Mouse (Mus musculus) kidney, postnatal 4 days (tissue): Measurements from ENCODE around the gene Nlrp1a.
A peak's percentile ranks its signal among the peaks of the same experiment; 100 is the strongest.

Experiments used
- DNase-seq, 2 experiments: peaks; one replicate each; pipeline ENCODE4 v3.0.0; 2021; ENCODE audit warnings: mixed read lengths in 2 of 2

The Nlrp1a gene

GRCm38 (mm10) chr11:71144661-71145060 lies at the start of gene Nlrp1a:
Nlrp1a (minus strand) TSS chr11:71144704.
- DNase-seq = peak in 1 of 2 experiments; percentile 11

- DNase-seq = no peak
Measured at GRCm38 (mm10) chr11:71169633-71170032, 25.1 kb upstream of the Nlrp1a start.

GRCm38 (mm10) chr11:71164139-71164538 lies 19.6 kb upstream of the Nlrp1a start:
- no peak for DNase-seq

- DNase-seq = no peak
Measured at GRCm38 (mm10) chr11:71159439-71160136, 15.1 kb upstream of the Nlrp1a start.

GRCm38 (mm10) chr11:71155272-71155671 lies 10.8 kb upstream of the Nlrp1a start:
- DNase-seq = no peak

GRCm38 (mm10) chr11:71142031-71142430 lies 2.5 kb downstream of the Nlrp1a start:
- no peak for DNase-seq

GRCm38 (mm10) chr11:71107128-71107527 lies 37.4 kb downstream of the Nlrp1a start:
- no peak for DNase-seq

GRCm38 (mm10) chr11:71106261-71107021 lies 38.1 kb downstream of the Nlrp1a start:
- DNase-seq = no peak

GRCm38 (mm10) chr11:71103931-71104330 lies 40.6 kb downstream of the Nlrp1a start:
- no peak for DNase-seq

GRCm38 (mm10) chr11:71076342-71076741 lies 68.2 kb downstream of the Nlrp1a start:
- no peak for DNase-seq

GRCm38 (mm10) chr11:71052554-71052953 lies 92.0 kb downstream of the Nlrp1a start:
- no peak for DNase-seq
